Mouse (Mus musculus): Measurements from ENCODE around the gene Rrp1b. TPM values are rescaled to one million over a fixed set of nuclear protein-coding genes. Genes with fewer than 3 reads are reported as not detected.

Gene Rrp1b
- 43.4 and 50.8 TPM in 2 replicates for polyA plus RNA-seq (2015; fragmentation: Nextera tagmentation; extraction: Ambion mirVana)

DNA sequence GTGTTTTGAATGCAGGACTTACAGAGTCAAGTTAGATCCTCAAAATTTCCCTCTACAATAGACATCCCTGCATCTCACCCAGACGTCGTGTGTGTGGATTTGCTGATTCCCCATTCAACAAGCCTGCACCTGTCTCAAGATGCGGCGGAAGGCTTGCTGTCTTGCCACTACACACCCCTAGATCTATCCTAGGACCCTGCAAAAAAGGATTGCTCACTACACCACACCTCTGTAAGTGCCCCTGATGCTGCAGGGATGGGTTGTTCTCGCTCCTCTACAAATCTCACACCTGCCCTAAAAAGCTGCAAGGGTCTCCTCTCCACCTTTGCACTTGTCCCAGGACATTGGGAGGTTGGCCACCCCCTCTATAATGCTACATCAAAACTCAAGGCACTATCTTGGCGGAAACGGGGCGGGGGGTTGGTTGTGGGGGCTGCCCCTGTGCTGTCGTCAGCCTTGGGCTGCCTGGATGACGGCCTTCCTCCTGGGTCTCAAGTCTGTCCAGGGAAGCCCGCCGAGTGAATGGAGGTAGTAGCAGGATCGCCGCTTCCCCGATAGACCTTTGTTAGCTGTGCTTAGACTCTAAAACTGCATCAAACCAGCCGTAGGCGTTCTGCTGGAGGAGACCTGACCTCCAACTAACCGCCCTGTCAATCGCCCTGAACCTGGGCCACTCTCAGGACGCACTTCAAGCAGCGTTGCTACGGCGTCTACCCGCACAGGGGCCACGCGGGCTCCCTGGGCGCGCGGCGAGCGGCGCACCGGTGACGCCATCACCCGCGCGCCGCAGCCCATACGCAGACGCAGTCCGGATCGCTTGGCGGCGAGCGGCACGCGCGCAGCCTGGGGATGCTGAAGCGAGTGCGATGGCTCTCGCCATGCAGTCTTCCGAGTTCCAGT, at the start of gene Rrp1b, which contains the start of gene Hsf2bp:
TSS of gene Rrp1b (plus strand) at position 492 of the 900 bp plus-strand sequence.
TSS of gene Hsf2bp (minus strand) at position 741 of the 900 bp plus-strand sequence.
- H3K36me3 ChIP-seq: no peaks in the 10 kb centered on the region
- peak within 1 kb of the TSS; percentile 75 for H3K27ac ChIP-seq
- peak within 1 kb of the TSS; percentile 73 for H3K9ac ChIP-seq
- H3K27me3 ChIP-seq (replicated peaks): no peaks in the 10 kb centered on the region
- H3K9me3 ChIP-seq: no peaks in the 10 kb centered on the region
- H3K4me2 ChIP-seq: peak within 1 kb of the TSS; percentile 88
- H3K4me1 ChIP-seq: peaks cover 19% of the 10 kb centered on the region
- peak; percentile 91 for ATAC-seq (ENCODE audit: insufficient read depth, low FRiP score, low read depth)
- WGBS: 5% methylated on average over 52 of the region's 52 CpGs
- H3K4me3 ChIP-seq (replicated peaks): peak within 1 kb of the TSS; percentile 74

DNA sequence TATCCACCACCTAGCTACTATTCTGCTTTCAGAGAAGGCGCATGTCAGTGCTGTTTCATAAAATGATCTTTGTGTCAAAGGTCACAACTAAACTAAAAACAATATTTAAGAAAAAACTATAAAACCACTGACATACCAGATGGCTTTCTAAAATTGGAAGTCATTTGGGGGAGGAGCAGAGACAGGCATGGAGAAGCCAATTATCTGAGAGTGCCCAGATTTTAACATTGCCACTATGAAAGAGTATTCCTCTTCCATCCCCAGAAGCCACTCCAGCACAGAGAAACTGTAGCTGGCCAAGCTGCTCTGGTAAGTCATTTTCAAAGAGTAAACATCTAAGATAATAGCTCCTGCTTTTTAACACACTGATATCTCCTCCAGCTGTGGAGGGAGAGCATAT, 49.0 kb upstream of the Rrp1b start:
- Histone ChIP-seq H3K9me3 (no peaks in the 10 kb centered on the region), H3K27me3 (replicated peaks) (no peaks in the 10 kb centered on the region), H3K36me3 (no peaks in the 10 kb centered on the region), H3K4me3 (replicated peaks) (no peak overlapping the region), H3K27ac (no peak overlapping the region), H3K9ac (no peak overlapping the region), H3K4me1 (0 out of 2 replicates have a peak, but pooled peaks cover 4% of the 10 kb centered on the region), H3K4me2 (no peak overlapping the region)
- ATAC-seq (ENCODE audit: insufficient read depth, low FRiP score, low read depth): no peak
- WGBS: 60% methylated on average over 1 of the region's 1 CpGs

DNA sequence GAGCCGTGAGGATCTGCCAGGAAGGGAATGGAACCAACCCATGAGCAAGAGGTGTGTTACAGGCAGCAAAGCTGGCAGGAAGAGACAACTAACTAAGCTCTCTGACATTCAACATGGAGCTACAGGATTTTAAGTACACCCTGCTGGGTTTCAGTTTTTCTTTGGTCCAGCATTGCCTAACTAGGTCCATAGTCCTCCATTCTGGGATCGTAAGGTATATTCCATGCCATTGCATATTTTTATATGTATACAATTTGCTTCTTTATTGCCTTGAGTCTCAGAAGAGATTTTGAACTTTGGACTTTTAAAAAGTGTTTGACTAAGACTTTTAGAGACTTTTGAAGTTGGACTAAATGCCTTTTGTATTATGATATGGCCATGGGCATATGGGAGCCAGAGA, 46.9 kb upstream of the Rrp1b start:
- H3K27ac ChIP-seq: no peak overlapping the region
- 86% methylated on average over 2 of the region's 2 CpGs for WGBS

DNA sequence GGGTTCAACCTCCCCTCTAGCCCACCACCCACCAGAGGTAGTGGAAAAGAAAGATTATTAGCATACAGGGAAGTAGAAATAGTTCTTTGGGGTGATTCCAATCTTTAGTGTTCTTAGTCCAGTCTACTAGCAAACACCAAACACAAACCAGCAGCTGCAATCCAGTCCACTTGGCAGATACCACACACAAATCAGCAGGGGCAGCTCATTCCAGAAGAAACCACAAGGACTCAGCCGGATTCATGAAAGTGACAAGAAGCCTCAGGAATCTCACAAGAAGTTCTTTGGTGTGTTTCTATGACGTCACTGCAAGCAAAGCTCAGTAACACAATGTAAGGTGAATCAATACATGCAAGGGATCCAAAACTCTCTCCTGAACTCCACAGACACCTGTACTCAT, 43.9 kb upstream of the Rrp1b start:
- Histone ChIP-seq H3K27me3 (replicated peaks) (no peaks in the 10 kb centered on the region), H3K9me3 (no peaks in the 10 kb centered on the region), H3K4me3 (replicated peaks) (no peak overlapping the region), H3K27ac (no peak overlapping the region), H3K36me3 (no peaks in the 10 kb centered on the region), H3K4me1 (no peaks in the 10 kb centered on the region), H3K4me2 (no peak overlapping the region), H3K9ac (no peak overlapping the region)
- WGBS: 62% methylated on average over 2 of the region's 2 CpGs
- ATAC-seq (ENCODE audit: insufficient read depth, low FRiP score, low read depth): no peak

More for the DNA sequence above, 46.9 kb upstream of the Rrp1b start:
- no peak overlapping the region for H3K4me2 ChIP-seq
- H3K4me3 ChIP-seq (replicated peaks): no peak overlapping the region
- ATAC-seq (ENCODE audit: insufficient read depth, low FRiP score, low read depth): no peak
- no peak overlapping the region for H3K9ac ChIP-seq
- H3K4me1 ChIP-seq: no peaks in the 10 kb centered on the region
- no peaks in the 10 kb centered on the region for H3K36me3 ChIP-seq
- H3K9me3 ChIP-seq: no peaks in the 10 kb centered on the region
- H3K27me3 ChIP-seq (replicated peaks): no peaks in the 10 kb centered on the region

DNA sequence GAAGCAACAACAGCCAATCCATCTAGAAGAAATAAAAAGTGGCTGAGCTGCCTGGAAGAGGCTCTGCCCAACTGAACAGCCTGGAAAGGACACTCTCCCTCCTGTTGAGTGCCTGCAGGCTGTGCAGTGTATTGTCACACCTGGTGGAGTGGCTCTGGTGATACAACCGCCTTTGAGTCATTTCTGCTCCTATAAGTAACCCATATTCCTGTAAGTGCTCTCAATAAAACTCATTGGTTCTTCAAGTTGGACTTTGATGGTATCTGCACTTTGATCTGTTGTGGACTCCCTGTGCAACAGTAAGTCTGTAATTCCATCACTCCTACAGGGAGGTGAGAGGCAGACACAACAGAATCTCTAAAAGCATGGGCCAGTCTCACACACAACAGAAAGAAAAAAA, 42.5 kb upstream of the Rrp1b start:
- Histone ChIP-seq H3K4me2 (no peak overlapping the region), H3K4me1 (no peaks in the 10 kb centered on the region), H3K27me3 (replicated peaks) (no peaks in the 10 kb centered on the region), H3K4me3 (replicated peaks) (no peak overlapping the region), H3K27ac (no peak overlapping the region), H3K36me3 (no peaks in the 10 kb centered on the region), H3K9ac (no peak overlapping the region), H3K9me3 (no peaks in the 10 kb centered on the region)
- ATAC-seq (ENCODE audit: insufficient read depth, low FRiP score, low read depth): no peak
- 73% methylated on average over 1 of the region's 1 CpGs for WGBS

DNA sequence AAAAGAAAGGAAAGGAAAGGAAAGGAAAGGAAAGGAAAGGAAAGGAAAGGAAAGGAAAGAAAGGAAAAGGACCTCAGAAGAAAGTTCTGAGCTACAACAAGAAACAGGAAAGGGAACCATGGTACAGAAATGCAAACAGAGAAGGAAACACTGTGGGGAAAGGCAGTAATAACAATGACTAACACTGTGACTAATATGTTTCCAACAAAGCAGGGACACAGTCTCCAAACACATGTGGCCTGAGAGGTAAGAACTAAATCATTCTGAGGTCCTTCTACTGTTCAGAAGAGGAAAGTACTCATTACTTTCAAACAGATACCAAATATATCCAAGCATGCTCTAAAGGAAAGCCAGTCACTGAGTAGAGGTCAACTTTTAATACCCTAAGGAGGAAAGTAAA, 41.8 kb upstream of the Rrp1b start:
- Histone ChIP-seq H3K4me3 (replicated peaks) (no peak overlapping the region), H3K27ac (no peak overlapping the region), H3K9ac (no peak overlapping the region), H3K9me3 (no peaks in the 10 kb centered on the region), H3K4me1 (no peaks in the 10 kb centered on the region), H3K27me3 (replicated peaks) (no peaks in the 10 kb centered on the region), H3K4me2 (no peak overlapping the region), H3K36me3 (no peaks in the 10 kb centered on the region)
- no peak for ATAC-seq (ENCODE audit: insufficient read depth, low FRiP score, low read depth)

DNA sequence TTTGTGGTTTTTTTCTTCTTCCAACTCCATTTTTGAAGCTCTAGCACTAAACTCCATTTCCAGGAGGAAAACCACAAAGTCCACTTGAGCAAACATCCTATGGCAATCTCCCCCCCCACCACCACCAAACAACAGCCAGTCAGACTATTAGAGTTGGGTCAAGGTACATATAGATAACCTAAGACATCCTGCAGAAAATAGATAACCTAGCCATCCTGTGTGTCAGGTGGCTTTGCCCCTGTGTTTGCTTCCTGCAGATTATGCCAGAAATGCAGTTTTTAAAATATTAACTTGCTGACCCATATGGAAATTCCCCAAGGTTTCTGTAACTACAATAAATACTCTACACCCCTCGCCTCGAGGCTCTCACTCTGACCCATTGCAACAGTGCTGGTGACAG, 40.1 kb upstream of the Rrp1b start:
- no peak overlapping the region for H3K4me3 ChIP-seq (replicated peaks)
- no peaks in the 10 kb centered on the region for H3K4me1 ChIP-seq
- no peaks in the 10 kb centered on the region for H3K36me3 ChIP-seq
- no peaks in the 10 kb centered on the region for H3K27me3 ChIP-seq (replicated peaks)
- no peak overlapping the region for H3K4me2 ChIP-seq
- 63% methylated on average over 2 of the region's 2 CpGs for WGBS
- ATAC-seq (ENCODE audit: insufficient read depth, low FRiP score, low read depth): no peak
- no peak overlapping the region for H3K9ac ChIP-seq
- no peaks in the 10 kb centered on the region for H3K9me3 ChIP-seq
- no peak overlapping the region for H3K27ac ChIP-seq

DNA sequence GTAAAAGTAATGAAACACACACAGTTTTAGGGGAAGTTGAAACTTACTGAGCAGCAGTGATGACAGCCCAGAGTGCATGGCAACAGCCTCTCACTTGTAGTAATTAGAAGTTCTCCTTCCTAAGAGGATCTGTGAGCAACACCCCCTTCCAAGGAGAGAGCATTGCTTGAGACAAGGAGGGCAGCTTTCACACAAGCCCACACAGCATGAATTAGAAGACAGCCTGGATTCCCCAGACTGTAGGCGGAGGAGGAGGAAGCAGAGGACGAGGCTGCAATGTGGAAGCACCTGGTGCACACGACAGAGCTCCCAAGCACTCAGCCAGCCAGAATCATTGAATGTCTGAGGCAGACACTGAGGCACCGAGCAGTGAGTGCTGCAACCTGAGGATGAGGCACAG, 39.6 kb upstream of the Rrp1b start:
- H3K36me3 ChIP-seq: no peaks in the 10 kb centered on the region
- H3K9me3 ChIP-seq: no peaks in the 10 kb centered on the region
- 71% methylated on average over 4 of the region's 4 CpGs for WGBS
- H3K27ac ChIP-seq: no peak overlapping the region
- ATAC-seq (ENCODE audit: insufficient read depth, low FRiP score, low read depth): no peak
- H3K4me1 ChIP-seq: no peaks in the 10 kb centered on the region
- H3K27me3 ChIP-seq (replicated peaks): no peaks in the 10 kb centered on the region
- no peak overlapping the region for H3K4me2 ChIP-seq
- no peak overlapping the region for H3K9ac ChIP-seq
- no peak overlapping the region for H3K4me3 ChIP-seq (replicated peaks)

DNA sequence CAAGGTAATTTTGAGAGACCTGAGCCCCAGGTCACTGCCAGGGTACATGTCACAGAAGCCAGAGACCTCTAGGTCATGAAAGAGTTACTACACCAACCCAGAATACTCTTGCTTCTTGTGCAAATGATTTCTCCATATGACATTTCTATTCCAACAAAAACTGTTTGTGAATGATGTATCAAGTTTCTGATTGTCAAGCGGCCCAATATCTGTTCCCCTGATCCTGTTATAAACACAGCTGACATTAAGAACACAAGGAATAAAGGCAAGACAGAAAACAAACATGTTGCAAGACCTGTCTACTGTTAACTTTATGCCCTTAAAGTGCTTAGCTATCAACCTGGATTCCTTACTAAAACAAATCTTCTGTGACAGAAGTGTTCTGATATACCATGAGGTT, 37.5 kb upstream of the Rrp1b start:
- H3K4me1 ChIP-seq: no peaks in the 10 kb centered on the region
- no peaks in the 10 kb centered on the region for H3K27me3 ChIP-seq (replicated peaks)
- no peak overlapping the region; the same call in 1 of the 2 replicates for H3K27ac ChIP-seq
- no peaks in the 10 kb centered on the region for H3K36me3 ChIP-seq
- no peaks in the 10 kb centered on the region for H3K9me3 ChIP-seq
- WGBS: 33% methylated on average over 1 of the region's 1 CpGs
- no peak for ATAC-seq (ENCODE audit: insufficient read depth, low FRiP score, low read depth)
- H3K9ac ChIP-seq: no peak overlapping the region
- no peak overlapping the region for H3K4me2 ChIP-seq
- no peak overlapping the region for H3K4me3 ChIP-seq (replicated peaks)

DNA sequence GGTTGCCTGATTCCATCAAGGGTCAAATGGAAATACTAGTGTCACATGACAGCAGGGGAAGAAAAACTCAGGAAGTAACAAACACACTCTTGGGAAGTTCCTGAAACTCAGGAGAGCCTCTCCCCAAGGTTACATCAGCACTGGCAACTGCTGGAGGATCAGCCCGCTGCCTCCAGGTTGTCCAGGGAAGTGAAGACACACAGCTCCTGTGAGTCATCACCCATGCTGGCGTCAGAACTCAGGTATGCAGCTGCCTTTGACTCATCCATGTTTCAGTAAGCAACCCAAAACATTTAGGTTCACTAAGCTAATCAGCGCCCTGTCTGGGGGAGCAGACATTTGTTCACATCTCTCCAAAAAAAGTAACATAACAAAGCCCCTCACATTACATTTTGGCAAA, 32.6 kb upstream of the Rrp1b start:
- Histone ChIP-seq H3K4me3 (replicated peaks) (no peak overlapping the region), H3K9ac (no peak overlapping the region), H3K9me3 (no peaks in the 10 kb centered on the region), H3K4me1 (no peaks in the 10 kb centered on the region), H3K27me3 (replicated peaks) (no peaks in the 10 kb centered on the region), H3K4me2 (no peak overlapping the region), H3K27ac (no peak overlapping the region), H3K36me3 (no peaks in the 10 kb centered on the region)
- WGBS: 80% methylated on average over 3 of the region's 3 CpGs
- ATAC-seq (ENCODE audit: insufficient read depth, low FRiP score, low read depth): no peak

DNA sequence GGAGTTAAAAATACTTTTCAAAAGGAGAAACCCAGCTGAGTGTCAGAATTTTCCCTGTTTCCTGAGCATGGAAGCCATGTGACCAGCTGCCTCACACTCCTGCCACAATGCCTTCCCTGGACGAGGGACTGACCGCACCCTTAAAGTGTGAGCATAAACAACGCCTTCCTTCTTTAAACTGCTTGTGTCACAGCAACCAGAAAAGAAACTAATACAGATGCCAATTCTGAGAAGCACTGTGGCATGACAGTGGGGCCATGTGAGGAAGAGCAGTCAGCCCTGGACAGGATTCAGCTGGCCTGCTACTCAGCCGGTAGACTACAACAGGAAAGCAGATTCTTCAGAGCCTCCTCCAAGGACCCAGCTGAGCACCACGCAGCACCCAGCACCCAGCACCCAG, 29.1 kb upstream of the Rrp1b start:
- Histone ChIP-seq H3K4me3 (replicated peaks) (no peak overlapping the region), H3K4me1 (no peaks in the 10 kb centered on the region), H3K4me2 (no peak overlapping the region), H3K36me3 (no peaks in the 10 kb centered on the region), H3K27me3 (replicated peaks) (no peaks in the 10 kb centered on the region), H3K9ac (no peak overlapping the region), H3K27ac (no peak overlapping the region), H3K9me3 (no peaks in the 10 kb centered on the region)
- 60% methylated on average over 5 of the region's 5 CpGs for WGBS
- no peak for ATAC-seq (ENCODE audit: insufficient read depth, low FRiP score, low read depth)

DNA sequence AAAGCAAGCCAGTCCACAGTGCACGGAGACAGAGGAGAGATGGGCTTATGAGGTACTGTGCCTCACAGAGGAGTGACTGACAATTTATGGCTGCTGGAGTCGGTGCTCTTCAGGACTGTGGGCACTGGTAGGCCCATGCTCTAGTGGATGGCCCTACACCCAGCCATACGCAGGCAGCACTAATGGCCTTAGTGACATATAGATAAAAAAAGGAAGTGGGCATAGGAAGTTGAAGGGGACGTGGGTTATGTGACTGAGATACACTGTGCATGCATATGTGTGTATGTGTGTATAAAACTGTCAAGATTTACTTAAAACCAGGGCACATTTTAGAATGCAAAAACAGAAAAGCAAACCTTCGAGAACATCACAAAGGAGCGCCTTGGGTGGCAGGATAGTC, 24.2 kb upstream of the Rrp1b start:
- no peak overlapping the region for H3K9ac ChIP-seq
- WGBS: 71% methylated on average over 6 of the region's 6 CpGs
- ATAC-seq (ENCODE audit: insufficient read depth, low FRiP score, low read depth): no peak
- no peak overlapping the region for H3K27ac ChIP-seq
- H3K4me3 ChIP-seq (replicated peaks): no peak overlapping the region
- no peaks in the 10 kb centered on the region for H3K4me1 ChIP-seq
- H3K4me2 ChIP-seq: no peak overlapping the region
- H3K9me3 ChIP-seq: no peaks in the 10 kb centered on the region
- no peaks in the 10 kb centered on the region for H3K27me3 ChIP-seq (replicated peaks)
- H3K36me3 ChIP-seq: no peaks in the 10 kb centered on the region
